Mouse (Mus musculus) ES-Bruce4 (cell line): ENCODE measurements around the gene Ctbs.

ENCODE experiments used
- CTCF ChIP-seq: IDR thresholded peaks from one replicate; pipeline ENCODE4 v1.8.1; 2011; ENCODE audit warnings: low read depth, low read length
- POLR2A ChIP-seq: IDR thresholded peaks from one replicate; pipeline ENCODE4 v1.8.1; 2011; ENCODE audit warnings: low read length; ENCODE audit not compliant: insufficient read depth

DNA sequence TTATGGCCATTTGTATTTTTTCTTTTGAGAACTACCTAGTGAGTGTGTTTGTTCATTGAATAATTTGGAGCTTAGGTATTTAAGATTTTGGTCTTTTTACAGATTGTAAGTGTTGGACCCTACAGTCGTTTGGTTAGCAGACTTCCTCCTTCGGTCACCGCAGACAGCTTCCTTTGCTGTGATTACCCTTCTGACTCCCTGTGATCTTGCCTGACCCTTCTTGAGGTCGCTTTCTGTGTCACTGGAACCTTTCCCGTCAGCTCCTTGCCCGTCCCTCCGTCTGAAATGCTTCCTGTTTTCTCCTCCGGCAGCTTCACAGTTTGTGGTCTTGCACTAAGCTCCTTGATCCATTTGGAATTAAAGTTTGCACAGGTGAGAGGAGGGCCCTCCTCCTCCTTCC is 27.8 kb upstream of the Ctbs start:
- TF ChIP-seq CTCF, result no peak
- TF ChIP-seq POLR2A, result no peak
